ENCODE assay signal across 10 mouse cellular contexts in genomic region chr7:105499676-105500075, GRCm38 (mm10).
"Had no signal": no experiment of that assay in that cellular context is flagged by ENCODE, and none has a peak within 500 bp of the region (broad histone marks: within the 10 kb centered on the region; RNA-seq: fewer than 3 reads in every experiment).

No protein-coding gene starts in this region.

- DNase-seq: kidney, postnatal 14 days; kidney, postnatal 4 days; liver; lung, adult 18-20 months; lung, postnatal 10 days; lung, postnatal 36 days; midbrain, embryonic 14.5 days; thymus, adult 18-20 months; thymus, postnatal 36 days had no signal

- ATAC-seq: liver, embryonic 12.5 days had no signal
